Mouse (Mus musculus): ENCODE measurements around the gene Ift52. TPM values are rescaled to one million over a fixed set of nuclear protein-coding genes. Genes with fewer than 3 reads are reported as not detected.

Gene Ift52
- polyA plus RNA-seq, 1 experiment from 2014 or later = 45.6 TPM

DNA sequence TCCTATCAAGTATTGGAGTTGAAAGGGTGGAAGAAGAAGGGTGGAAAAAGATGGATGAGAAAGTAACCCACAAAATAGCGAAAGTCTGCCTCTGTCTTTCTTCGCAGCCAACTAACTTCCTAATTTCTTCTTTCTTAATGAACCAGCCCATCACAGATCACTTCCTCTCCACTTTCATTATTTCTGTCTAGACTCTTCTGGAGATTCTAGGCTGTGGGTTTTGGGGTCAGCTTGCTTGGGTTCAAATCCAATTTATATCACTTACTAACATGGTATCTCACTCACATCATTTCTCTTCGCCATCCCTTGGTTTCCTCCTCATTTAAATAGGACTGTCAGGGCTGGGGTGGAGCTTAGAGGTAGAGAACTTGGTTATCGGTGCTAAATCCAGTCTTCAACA, 28.9 kb upstream of the Ift52 start:
- Histone ChIP-seq H3K4me1 (no peaks in the 10 kb centered on the region), H3K27ac (no peak overlapping the region), H3K27me3 (ENCODE audit: insufficient read depth, poor library complexity, severe bottlenecking) (0 out of 2 replicates have a peak, but pooled peaks cover 11% of the 10 kb centered on the region), H3K9me3 (no peaks in the 10 kb centered on the region), H3K4me3 (no peak overlapping the region), H3K36me3 (no peaks in the 10 kb centered on the region)
- 78% methylated on average over 4 of the region's 4 CpGs for WGBS
- DNase-seq (ENCODE audit: low spot score) = no peak

DNA sequence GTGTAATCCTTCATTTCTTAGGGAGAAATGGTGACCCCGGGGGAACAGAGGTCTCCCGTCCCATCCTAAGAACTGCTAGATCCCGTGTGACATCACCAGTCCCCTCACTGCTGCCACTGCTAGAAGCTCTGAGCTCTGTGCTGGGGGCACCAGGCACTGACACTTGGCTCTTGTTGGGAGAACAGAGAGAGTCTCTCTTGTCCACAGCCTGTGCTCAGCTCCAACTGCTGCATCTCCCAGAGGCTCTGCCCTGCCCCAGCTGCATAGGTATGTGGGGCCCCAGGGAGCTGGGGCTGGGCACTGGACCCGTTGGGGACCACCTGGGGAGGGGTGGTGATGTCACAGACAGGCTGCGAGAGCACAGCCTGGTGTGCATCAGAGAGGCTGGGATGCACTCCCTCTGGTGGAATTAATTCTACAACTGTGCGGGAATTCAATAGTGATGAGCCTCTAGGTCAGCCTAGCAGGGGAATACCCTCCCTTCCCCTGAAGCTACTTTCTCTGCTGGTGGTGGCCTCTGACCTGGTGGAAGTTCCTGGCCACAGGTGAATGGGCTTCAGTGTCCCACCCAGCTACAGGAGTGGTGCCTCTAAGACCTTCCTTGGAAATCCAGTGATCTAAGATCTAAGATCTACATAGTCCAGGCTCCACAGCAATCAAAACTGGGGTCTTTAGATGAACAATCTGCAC, 25.6 kb upstream of the Ift52 start:
- Histone ChIP-seq H3K4me3 (no peak overlapping the region), H3K27me3 (ENCODE audit: insufficient read depth, poor library complexity, severe bottlenecking) (peaks cover 17% of the 10 kb centered on the region; the same call in 1 of the 2 replicates), H3K27ac (no peak overlapping the region), H3K4me1 (no peaks in the 10 kb centered on the region), H3K36me3 (no peaks in the 10 kb centered on the region), H3K9me3 (no peaks in the 10 kb centered on the region)
- 38% methylated on average over 6 of the region's 6 CpGs for WGBS
- no peak for DNase-seq (ENCODE audit: low spot score)

DNA sequence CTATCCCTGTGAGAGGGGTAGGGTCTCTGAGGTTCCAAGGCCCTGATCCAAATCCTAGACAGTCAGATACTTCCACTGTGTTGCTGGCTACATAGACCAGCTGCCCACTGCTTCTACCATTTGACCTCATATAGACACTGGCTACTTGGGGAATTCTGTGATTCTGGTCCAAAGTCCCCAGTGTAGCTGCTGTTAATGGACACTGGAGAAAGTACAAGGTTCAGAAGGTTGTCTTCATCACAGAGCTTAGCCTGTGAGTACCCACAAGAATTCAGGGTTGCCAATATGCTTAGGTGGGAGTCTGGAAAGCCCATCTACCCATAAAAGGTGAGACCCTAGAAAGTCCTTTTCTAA, 25.1 kb upstream of the Ift52 start:
- Histone ChIP-seq H3K4me1 (no peaks in the 10 kb centered on the region), H3K27ac (no peak overlapping the region), H3K27me3 (ENCODE audit: insufficient read depth, poor library complexity, severe bottlenecking) (peaks cover 19% of the 10 kb centered on the region; the same call in 1 of the 2 replicates), H3K36me3 (no peaks in the 10 kb centered on the region), H3K4me3 (no peak overlapping the region), H3K9me3 (no peaks in the 10 kb centered on the region)
- no peak for DNase-seq (ENCODE audit: low spot score)

GRCm38 (mm10) chr2:162993881-162994616, 23.1 kb upstream of the Ift52 start:
- 75% methylated on average over 9 of the region's 9 CpGs for WGBS
- Histone ChIP-seq H3K27ac (no peak overlapping the region), H3K9me3 (no peaks in the 10 kb centered on the region)

DNA sequence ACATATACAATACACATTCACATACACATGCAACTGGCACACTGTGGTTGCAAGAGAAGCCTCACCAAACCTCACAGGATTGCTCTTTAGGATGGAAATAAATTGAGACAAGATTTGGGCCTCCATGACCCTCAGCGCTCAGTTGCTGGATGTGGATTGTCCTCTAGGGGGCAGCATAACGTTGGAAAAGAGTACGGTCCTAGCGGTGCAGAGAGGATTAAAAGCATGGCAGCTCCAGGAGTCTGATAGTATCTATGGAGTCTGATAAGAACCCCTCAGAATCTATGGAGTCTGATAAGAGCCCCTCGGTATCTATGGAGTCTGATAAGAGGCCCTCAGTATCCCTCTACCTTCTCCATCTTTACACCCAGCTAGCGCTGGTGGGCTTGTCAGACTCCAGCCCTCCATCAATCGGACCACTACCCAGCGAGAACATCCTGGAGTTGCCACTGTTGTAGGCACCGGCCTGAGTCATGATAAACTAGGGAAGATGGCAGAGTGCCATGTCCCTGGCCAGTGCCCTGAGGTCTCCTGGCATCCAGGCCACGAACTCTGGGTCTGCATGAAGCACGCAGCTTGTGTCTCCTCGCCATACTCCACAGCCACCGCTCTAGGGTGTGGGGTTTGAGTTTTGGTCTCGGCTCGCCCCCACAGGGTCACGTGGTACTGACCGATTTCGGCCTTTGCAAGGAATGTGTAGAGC, 18.5 kb upstream of the Ift52 start:
- H3K4me1 ChIP-seq = peaks cover 6% of the 10 kb centered on the region
- H3K27me3 ChIP-seq (ENCODE audit: insufficient read depth, poor library complexity, severe bottlenecking) = peaks cover 26% of the 10 kb centered on the region
- DNase-seq (ENCODE audit: low spot score) = peak; percentile 84
- H3K4me3 ChIP-seq = peak overlapping the region; percentile 47
- H3K27ac ChIP-seq = no peak overlapping the region
- H3K9me3 ChIP-seq = no peaks in the 10 kb centered on the region
- H3K36me3 ChIP-seq = no peaks in the 10 kb centered on the region
- 23% methylated on average over 18 of the region's 18 CpGs for WGBS

More at GRCm38 (mm10) chr2:162993881-162994616, 23.1 kb upstream of the Ift52 start:
- DNase-seq (ENCODE audit: low spot score) = no peak
- Histone ChIP-seq H3K36me3 (no peaks in the 10 kb centered on the region), H3K4me3 (no peak overlapping the region), H3K27me3 (ENCODE audit: insufficient read depth, poor library complexity, severe bottlenecking) (peaks cover 27% of the 10 kb centered on the region; the same call in 1 of the 2 replicates), H3K4me1 (peaks cover 5% of the 10 kb centered on the region)

DNA sequence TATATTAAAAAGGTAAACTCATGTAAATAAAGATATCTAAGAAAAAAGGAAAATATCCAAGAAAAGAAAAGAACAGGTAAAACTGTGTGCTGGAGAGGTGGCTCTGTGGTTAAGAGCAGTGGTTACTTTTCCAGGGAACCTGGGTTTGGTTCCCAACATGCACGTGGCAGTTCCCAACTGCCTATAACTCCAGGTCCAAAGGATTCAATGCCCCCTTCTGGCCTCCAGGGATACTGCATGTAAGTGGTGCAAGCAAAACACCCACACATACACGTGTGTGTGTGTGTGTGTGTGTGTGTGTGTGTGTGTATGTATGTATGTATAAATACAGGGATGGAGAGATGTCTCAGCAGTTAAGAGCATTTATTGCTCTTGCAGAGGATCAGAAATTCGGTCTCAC, 17.4 kb upstream of the Ift52 start:
- peaks cover 6% of the 10 kb centered on the region for H3K4me1 ChIP-seq
- peaks cover 28% of the 10 kb centered on the region for H3K27me3 ChIP-seq (ENCODE audit: insufficient read depth, poor library complexity, severe bottlenecking)
- 39% methylated on average over 3 of the region's 3 CpGs for WGBS
- no peak for DNase-seq (ENCODE audit: low spot score)
- no peaks in the 10 kb centered on the region for H3K36me3 ChIP-seq
- H3K9me3 ChIP-seq = no peaks in the 10 kb centered on the region
- H3K4me3 ChIP-seq = no peak overlapping the region
- no peak overlapping the region for H3K27ac ChIP-seq

DNA sequence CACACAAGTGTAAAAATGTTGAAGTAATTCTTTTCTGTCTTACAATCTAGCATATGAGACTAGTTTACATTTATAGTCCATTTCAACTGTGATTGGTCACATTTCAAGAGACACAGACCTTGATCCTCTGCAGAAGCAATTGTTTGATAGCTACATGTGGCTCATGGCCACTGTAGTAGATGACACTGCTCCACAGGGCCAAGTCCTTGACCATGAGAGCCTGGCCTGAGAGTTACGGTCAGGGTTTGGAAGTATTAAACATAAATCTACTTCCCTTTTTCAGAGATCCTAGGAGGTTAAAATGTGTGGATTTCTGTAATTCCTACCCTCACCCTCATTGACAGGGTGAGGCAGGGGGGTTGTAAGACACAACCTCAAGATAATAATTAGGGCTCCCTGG, 16.1 kb upstream of the Ift52 start:
- Histone ChIP-seq H3K27me3 (ENCODE audit: insufficient read depth, poor library complexity, severe bottlenecking) (peaks cover 26% of the 10 kb centered on the region), H3K9me3 (no peaks in the 10 kb centered on the region), H3K27ac (no peak overlapping the region), H3K36me3 (no peaks in the 10 kb centered on the region), H3K4me1 (peaks cover 6% of the 10 kb centered on the region), H3K4me3 (no peak overlapping the region)
- WGBS = 84% methylated on average over 1 of the region's 1 CpGs
- DNase-seq (ENCODE audit: low spot score) = no peak

DNA sequence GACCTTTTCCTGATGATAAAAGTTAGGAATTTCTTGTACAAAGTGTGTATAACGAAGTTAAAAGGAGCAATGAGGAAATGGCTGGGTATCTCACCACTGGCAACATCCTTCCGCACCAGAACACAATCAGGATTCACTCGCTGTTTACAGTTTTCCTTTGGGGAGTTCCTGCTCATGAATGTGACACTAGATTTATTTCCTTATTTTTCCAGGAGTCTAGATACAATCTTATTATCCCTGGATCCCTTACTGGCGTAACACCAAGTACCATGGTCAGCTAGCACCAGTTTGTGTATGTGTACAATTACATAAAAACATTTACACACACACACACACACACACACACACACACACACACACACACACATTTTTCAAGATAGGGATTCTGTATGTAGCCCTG, 9.9 kb upstream of the Ift52 start:
- WGBS = 76% methylated on average over 4 of the region's 4 CpGs
- Histone ChIP-seq H3K4me3 (no peak overlapping the region), H3K27me3 (ENCODE audit: insufficient read depth, poor library complexity, severe bottlenecking) (peaks cover 21% of the 10 kb centered on the region), H3K36me3 (no peaks in the 10 kb centered on the region), H3K9me3 (no peaks in the 10 kb centered on the region), H3K27ac (no peak overlapping the region), H3K4me1 (no peaks in the 10 kb centered on the region)
- DNase-seq (ENCODE audit: low spot score) = no peak

DNA sequence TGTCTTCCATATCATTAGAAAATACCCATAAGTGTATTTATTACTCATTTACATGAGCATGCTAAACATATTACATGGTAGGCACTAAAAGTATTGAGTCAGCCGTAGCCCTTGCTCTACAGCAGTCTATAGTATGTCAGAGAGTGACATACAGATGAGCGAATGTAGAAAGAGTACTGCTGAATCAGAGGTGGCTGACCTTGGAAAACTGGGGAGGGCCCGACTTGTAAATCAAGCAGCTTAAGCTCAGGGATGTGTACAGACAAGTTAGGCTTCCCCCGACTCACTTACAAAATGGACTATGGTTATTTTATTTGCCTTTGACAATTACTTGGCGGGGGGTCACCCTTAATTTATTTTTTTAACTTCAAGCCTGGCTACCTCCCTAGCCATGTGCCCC, 14.1 kb downstream of the Ift52 start:
- Histone ChIP-seq H3K36me3 (peaks cover 96% of the 10 kb centered on the region), H3K4me3 (no peak overlapping the region), H3K27me3 (ENCODE audit: insufficient read depth, poor library complexity, severe bottlenecking) (no peaks in the 10 kb centered on the region), H3K4me1 (no peaks in the 10 kb centered on the region), H3K27ac (no peak overlapping the region), H3K9me3 (no peaks in the 10 kb centered on the region)
- WGBS = 91% methylated on average over 5 of the region's 5 CpGs
- DNase-seq (ENCODE audit: low spot score) = no peak

GRCm38 (mm10) chr2:163031757-163032156, 14.6 kb downstream of the Ift52 start:
- peaks cover 96% of the 10 kb centered on the region for H3K36me3 ChIP-seq
- no peak for DNase-seq (ENCODE audit: low spot score)
- H3K27me3 ChIP-seq (ENCODE audit: insufficient read depth, poor library complexity, severe bottlenecking) = no peaks in the 10 kb centered on the region
- H3K4me1 ChIP-seq = peaks cover 4% of the 10 kb centered on the region; the same call in 1 of the 2 replicates
- H3K4me3 ChIP-seq = no peak overlapping the region
- WGBS = 67% methylated on average over 2 of the region's 2 CpGs
- H3K27ac ChIP-seq = no peak overlapping the region
- H3K9me3 ChIP-seq = no peaks in the 10 kb centered on the region

DNA sequence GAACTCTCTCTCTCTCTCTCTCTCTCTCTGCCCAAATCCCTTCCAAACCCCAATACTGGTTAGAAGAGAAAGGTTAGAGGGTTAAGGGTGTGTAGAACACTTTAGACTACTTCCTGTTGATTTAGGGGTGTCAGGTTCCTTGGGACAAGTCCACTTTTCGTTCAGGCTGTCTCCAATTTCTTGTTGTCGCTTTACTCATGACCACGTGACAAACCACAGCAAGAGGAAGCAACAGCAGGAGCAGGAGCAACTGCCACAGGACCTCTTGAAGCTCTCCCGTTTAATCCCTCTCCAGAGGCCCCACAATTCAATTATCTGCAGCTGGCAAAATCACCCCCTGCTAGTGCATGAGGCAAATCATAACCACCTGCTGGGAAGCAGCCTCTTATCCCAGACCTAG, 15.5 kb downstream of the Ift52 start:
- peaks cover 6% of the 10 kb centered on the region; the same call in 1 of the 2 replicates for H3K4me1 ChIP-seq
- H3K9me3 ChIP-seq = no peaks in the 10 kb centered on the region
- peaks cover 96% of the 10 kb centered on the region for H3K36me3 ChIP-seq
- no peaks in the 10 kb centered on the region for H3K27me3 ChIP-seq (ENCODE audit: insufficient read depth, poor library complexity, severe bottlenecking)
- H3K27ac ChIP-seq = no peak overlapping the region
- no peak for DNase-seq (ENCODE audit: low spot score)
- H3K4me3 ChIP-seq = no peak overlapping the region
- 32% methylated on average over 4 of the region's 4 CpGs for WGBS

DNA sequence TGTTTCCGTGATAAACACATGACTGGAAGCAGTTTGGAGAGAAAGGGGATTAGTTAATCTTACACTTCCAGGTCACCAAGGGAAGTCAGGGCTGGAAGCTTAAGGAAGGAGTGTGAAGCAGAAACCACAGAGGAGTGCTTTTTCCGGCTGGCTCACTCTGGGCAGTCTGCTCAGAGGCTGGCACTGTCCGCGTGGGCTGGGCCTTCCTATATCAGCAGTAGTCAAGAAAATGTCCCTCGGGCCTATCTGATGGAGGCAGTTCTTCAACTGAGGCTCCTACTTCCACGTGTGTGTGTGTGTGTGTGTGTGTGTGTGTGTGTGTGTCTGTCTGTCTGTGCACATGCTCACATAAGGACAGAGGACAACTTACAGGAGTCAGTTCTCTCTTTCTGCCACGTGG, 22.8 kb downstream of the Ift52 start:
- Histone ChIP-seq H3K27ac (no peak overlapping the region), H3K36me3 (peaks cover 92% of the 10 kb centered on the region), H3K27me3 (ENCODE audit: insufficient read depth, poor library complexity, severe bottlenecking) (no peaks in the 10 kb centered on the region), H3K4me3 (no peak overlapping the region), H3K4me1 (peaks cover 6% of the 10 kb centered on the region; the same call in 1 of the 2 replicates), H3K9me3 (no peaks in the 10 kb centered on the region)
- no peak for DNase-seq (ENCODE audit: low spot score)
- 86% methylated on average over 7 of the region's 7 CpGs for WGBS

- no peaks in the 10 kb centered on the region for H3K9me3 ChIP-seq
- H3K27me3 ChIP-seq (ENCODE audit: insufficient read depth, poor library complexity, severe bottlenecking) = no peaks in the 10 kb centered on the region
- no peak overlapping the region for H3K27ac ChIP-seq
- 3% methylated on average over 10 of the region's 10 CpGs for WGBS
- DNase-seq (ENCODE audit: low spot score) = peak; percentile 87
- peak overlapping the region; percentile 25 for H3K4me3 ChIP-seq
- H3K36me3 ChIP-seq = peaks cover 49% of the 10 kb centered on the region
- peaks cover 16% of the 10 kb centered on the region for H3K4me1 ChIP-seq
Measured at GRCm38 (mm10) chr2:163048125-163048524, 31.0 kb downstream of the Ift52 start.

Measured in heart, embryonic 10.5 days (tissue).